Mouse (Mus musculus) liver, postnatal 0 days (tissue): ENCODE data around the gene Utp3. TPM values are rescaled to one million over a fixed set of nuclear protein-coding genes. Genes with fewer than 3 reads are reported as not detected.

ENCODE experiments used
- ATAC-seq: fragments of 200-750 bp; cut with Nextera tagmentation; 2 replicates; pipeline ENCODE4 v1.8.0; 2017; ENCODE audit warnings: mild to moderate bottlenecking, moderate library complexity
- DNase-seq: peaks from one replicate; pipeline ENCODE4 v3.0.0-alpha.2; 2016
- H3K27ac ChIP-seq: fragments of 300-500 bp; sonication (generic); 2 replicates; pipeline ENCODE4 v1.5.1; 2014; ENCODE audit warnings: antibody characterized with exemption, moderate library complexity, mild to moderate bottlenecking, low read depth
- H3K27me3 ChIP-seq: fragments of 300-500 bp; sonication (generic); 2 replicates; pipeline ENCODE4 v1.6.1; 2014; ENCODE audit warnings: low read length, control low read depth, mixed read lengths; ENCODE audit not compliant: insufficient read depth
- H3K36me3 ChIP-seq: fragments of 300-500 bp; sonication (generic); replicated peaks from 2 replicates; pipeline ENCODE4 v1.6.1; 2014; ENCODE audit warnings: mild to moderate bottlenecking, control low read depth, low read length, moderate library complexity, mixed read lengths; ENCODE audit not compliant: insufficient read depth
- H3K4me1 ChIP-seq: fragments of 300-500 bp; sonication (generic); 2 replicates; pipeline ENCODE4 v1.6.1; 2014; ENCODE audit warnings: antibody characterized with exemption, mild to moderate bottlenecking, control low read depth; ENCODE audit not compliant: insufficient read depth
- H3K4me2 ChIP-seq: fragments of 300-500 bp; sonication (generic); 2 replicates; pipeline ENCODE4 v1.6.1; 2014; ENCODE audit warnings: low read depth, mild to moderate bottlenecking, low read length, moderate library complexity, mixed read lengths
- H3K4me3 ChIP-seq: fragments of 300-500 bp; sonication (generic); 2 replicates; pipeline ENCODE4 v1.5.1; 2014; ENCODE audit warnings: low read depth, low read length
- H3K9ac ChIP-seq: fragments of 300-500 bp; sonication (generic); replicated peaks from 2 replicates; pipeline ENCODE4 v1.6.1; 2014; ENCODE audit warnings: mild to moderate bottlenecking, moderate library complexity
- H3K9me3 ChIP-seq: fragments of 300-500 bp; sonication (generic); 2 replicates; pipeline ENCODE4 v1.6.1; 2016; ENCODE audit warnings: mild to moderate bottlenecking, control low read depth, low read length, mixed read lengths
- CTCF ChIP-seq: sonication (generic); IDR thresholded peaks from 2 replicates; pipeline ENCODE4 v1.5.1; 2016; ENCODE audit warnings: antibody characterized with exemption, low read depth
- WGBS: fragments of 180-500 bp; shearing (Covaris S2); extraction: QIAGEN DNeasy Blood & Tissue Kit; methylation state at CpG from one replicate; pipeline ENCODE4 v1.1.7; 2014; ENCODE audit not compliant: insufficient replicate concordance; 5-methylcytosine and 5-hydroxymethylcytosine counted together
- polyA plus RNA-seq: library from polyadenylated mRNA; unstranded; fragments of >200 nt; fragmentation: Nextera tagmentation; extraction: Ambion mirVana; gene quantifications from 2 replicates; pipeline ENCODE4 v1.2.1, GENCODE M21; 2015

Utp3 gene
- polyA plus RNA-seq, 1 experiment from 2014 or later = 27.6 TPM

DNA sequence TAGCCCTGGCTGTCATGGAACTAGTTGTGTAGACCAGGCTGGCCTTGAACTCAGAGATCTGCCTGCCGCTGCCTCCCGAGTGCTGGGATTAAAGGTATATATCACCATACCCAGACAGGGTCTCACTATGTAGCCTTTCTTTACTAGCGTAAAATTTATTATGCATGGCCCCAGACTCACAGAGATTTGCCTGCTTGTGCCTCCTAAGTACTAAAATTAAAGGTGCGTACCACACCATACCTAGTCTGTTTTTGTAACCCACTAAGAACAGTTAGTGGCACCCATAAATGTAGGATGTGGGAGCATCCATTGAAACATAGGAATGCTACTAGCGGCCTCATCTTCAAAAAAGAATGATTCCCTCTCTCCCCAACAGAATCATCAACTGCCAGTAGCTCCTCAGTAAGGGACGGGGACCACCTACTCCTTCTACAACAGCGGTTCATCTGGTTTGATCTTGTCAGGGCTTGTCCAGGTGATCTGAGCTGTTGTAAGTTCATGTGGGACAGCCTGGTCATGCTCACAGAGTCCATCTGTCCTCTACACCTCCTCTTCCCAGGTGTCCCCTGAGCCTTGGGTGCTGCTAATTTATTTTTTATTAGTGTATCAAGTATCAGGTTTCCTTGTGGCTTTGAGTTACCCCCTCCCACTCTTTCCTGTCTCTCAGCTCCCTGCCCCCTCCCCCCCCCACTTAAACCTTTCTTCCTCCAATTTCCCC, 50.5 kb downstream of the Utp3 start:
- ATAC-seq (no peak), DNase-seq (no peak)
- Histone ChIP-seq H3K4me1 (0 out of 2 replicates have a peak, but pooled peaks cover 2% of the 10 kb centered on the region), H3K27me3 (no peaks in the 10 kb centered on the region), H3K4me2 (no peak overlapping the region), H3K27ac (no peak overlapping the region), H3K9me3 (no peaks in the 10 kb centered on the region), H3K9ac (no peak overlapping the region), H3K4me3 (no peak overlapping the region), H3K36me3 (no peaks in the 10 kb centered on the region)
- TF ChIP-seq CTCF = no peak
- 85% methylated on average over 7 of the region's 7 CpGs for WGBS

Other genes starting within 250 kb of the Utp3 start
- not detected in 2 replicates for gene Prol1, start 237.2 kb upstream of the Utp3 start, polyA plus RNA-seq
- not detected in 2 replicates for gene Amtn, start 178.4 kb upstream of the Utp3 start, polyA plus RNA-seq
- gene Ambn, start 98.5 kb upstream of the Utp3 start, polyA plus RNA-seq = not detected in 2 replicates
- not detected in 2 replicates for gene Enam, start 66.5 kb upstream of the Utp3 start, polyA plus RNA-seq
- 0.09 TPM in 2 replicates for gene Jchain, start 26.6 kb upstream of the Utp3 start, polyA plus RNA-seq
- gene Rufy3, start 10.6 kb downstream of the Utp3 start, polyA plus RNA-seq = 6.8 and 7.0 TPM in 2 replicates
- gene Grsf1, start 121.7 kb downstream of the Utp3 start, polyA plus RNA-seq = 35.9 and 42.0 TPM in 2 replicates
- gene Mob1b, start 166.4 kb downstream of the Utp3 start, polyA plus RNA-seq = 5.3 and 6.2 TPM in 2 replicates
- gene Dck, start 210.5 kb downstream of the Utp3 start, polyA plus RNA-seq = 44.7 and 46.8 TPM in 2 replicates